Mouse (Mus musculus) left cerebral cortex, postnatal 25 days (tissue): ENCODE measurements around the gene Apoc4. TPM values are rescaled to one million over a fixed set of nuclear protein-coding genes. Genes with fewer than 3 reads are reported as not detected.

Source experiments
- DNase-seq, 2 experiments: peaks; one replicate each; pipeline ENCODE4 v3.0.0; 2022; ENCODE audit warnings: low spot score in 2 of 2, mixed read lengths in 1 of 2
- intact Hi-C: fragments of 180-260 bp; cut with DNase I; formaldehyde crosslinking; loops from one replicate; pipeline ENCODE4 v1.15.1; 2025
- total RNA-seq, 2 experiments: library from RNA; stranded (reverse); gene quantifications; 2 replicates each; pipeline ENCODE4 v1.2.3; 2021

Gene Apoc4
- total RNA-seq, 2 experiments from 2014 or later, result not detected

DNA sequence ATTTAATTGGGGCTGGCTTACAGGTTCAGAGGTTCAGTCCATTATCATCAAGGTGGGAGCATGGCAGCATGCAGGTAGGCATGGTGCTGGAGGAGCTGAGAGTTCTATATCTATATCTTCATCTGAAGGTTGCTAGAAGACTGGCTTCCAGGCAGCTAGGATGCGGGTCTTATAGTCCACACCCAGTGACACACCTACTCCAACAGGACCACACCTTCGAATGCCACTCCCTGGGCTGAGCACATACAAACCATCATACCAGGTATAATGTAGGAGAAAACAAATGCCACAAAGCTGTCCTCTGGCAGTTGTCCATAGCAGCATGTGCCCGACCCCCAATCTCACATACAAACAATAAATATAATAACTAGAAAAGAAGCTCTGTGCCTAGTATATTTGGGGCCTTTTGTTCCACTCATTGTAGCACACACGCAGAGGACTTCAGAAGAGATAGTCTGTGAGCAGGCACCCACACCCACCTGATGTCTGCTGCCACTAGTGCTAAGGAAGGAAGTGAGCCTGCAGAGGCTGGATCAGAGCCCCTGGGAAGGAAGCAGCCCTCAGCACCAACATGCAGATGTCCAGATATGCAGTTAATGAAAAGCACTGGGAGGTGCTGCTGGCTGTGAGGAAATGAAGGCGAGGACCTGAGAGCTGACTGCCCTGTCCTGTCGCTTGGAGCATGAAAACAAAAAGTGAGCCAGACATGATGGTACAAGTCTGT is 30.1 kb downstream of the Apoc4 start:
- DNase-seq, result no peak
- intact Hi-C loops, result no loop called here

DNA sequence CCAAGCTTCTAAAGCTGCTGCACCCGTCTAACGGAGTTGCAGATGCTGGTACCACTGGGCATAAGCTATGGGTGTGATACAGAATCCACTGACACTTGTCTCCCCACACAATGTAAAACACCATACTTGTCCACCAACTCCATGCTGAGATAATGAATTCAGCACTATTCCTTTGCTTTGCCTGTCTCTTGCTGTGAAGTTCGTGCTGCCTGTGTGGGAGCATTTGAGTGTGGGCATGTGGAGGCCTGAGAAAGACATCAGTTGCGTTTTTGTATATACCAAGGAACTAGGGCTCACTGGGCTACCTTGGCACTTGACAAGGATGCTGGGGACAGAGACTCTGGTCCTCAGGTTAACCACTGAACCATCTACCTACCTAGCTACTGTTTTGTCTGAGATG is 40.1 kb downstream of the Apoc4 start:
- intact Hi-C loops, result no loop called here
- peak in 1 of 2 experiments; percentile 84 for DNase-seq

DNA sequence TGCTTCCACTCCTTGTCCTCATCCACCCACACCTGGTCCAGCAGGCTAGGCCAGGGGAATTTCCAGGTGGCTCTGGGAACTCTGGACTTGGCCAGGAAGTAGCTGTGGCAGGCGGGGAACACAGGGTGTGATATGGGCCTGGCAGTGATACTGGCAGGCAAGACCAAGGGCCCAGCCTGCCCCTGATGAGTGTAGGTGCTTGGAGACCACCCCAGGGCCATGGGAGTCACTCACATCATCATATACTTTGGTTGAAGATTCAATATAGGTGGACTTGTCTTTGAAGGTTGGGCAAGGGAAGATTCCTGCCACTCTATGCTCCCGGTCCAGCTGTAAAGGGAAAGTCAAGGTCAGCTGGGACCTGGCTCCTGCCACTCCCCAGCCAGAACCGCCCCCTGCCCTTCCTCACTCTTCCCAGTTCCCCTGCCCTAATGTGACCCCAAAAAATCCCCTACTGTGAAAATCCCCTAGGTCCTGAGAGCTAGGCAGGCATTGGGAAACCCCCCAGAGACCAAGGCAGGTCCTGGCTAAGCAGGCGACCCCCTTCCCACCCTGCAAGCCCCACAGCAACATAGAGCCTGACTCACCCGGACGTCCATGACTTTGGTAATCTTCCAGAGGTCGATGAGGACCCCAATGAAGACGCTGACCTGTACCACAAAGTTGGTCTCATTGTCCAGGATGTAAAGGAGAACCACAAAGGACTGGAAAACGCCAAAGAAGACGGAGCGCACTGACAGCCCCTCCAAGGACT is 46.0 kb downstream of the Apoc4 start:
- DNase-seq, result no peak
- intact Hi-C loops, result no loop called here

DNA sequence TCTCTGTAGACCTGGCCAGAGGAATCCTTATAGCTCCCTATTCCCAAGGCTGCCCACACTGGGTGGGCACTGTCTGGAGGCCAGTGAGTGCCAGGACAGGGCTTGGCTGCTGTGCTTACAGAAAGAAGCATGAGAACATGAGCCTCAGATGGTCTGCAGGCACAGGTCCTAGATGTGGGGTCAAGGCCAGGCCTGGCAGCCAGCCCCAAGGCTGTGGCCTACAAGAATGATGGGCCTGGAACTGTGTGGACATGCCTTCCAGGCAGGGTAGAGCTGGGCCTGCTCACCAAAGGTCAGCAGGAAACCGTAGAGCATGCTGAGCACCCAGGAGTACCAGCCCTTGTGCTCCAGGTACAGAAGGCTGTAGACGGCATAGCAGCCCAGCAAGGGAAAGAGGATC is 46.7 kb downstream of the Apoc4 start:
- intact Hi-C loops, result no loop called here
- no peak for DNase-seq

DNA sequence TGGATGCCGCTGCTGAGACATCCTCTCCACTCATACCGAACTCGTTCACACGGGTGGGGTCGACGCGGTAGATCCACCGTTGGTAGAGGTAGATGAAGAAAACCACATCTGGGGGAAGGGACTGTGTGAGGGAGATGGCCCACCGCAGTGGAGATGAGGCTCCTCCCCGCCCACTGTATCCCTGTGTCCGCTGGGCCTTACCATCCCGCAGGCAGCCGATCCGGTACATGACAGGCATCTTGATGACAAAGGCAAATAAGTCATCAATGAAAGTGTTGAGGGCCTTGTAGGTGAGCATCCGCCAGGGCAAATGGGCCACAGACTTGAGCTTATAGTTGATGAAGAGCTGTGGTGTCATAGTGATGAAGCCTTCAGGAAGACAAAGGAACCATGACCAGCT is 47.4 kb downstream of the Apoc4 start:
- no peak for DNase-seq
- intact Hi-C loops, result no loop called here

DNA sequence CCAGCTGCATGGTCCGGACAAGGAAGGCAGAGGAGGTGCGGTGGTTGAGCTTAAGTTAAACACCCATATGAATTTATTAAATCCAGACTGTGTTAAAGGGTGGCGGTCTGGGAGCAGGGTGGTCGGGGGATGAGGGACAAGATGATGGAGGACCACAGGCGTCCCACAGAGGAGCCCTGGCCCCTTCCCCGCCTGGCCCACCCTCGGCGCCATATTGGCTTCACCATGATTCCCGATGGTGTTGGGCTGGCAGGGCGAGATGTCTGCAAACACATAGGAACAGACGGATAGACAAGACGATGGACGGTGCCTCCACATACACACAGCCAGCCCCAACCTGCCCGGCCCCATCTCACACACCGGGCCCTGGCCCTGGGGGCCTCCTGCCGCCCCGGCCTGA is 48.1 kb downstream of the Apoc4 start:
- intact Hi-C loops, result no loop called here
- no peak for DNase-seq

DNA sequence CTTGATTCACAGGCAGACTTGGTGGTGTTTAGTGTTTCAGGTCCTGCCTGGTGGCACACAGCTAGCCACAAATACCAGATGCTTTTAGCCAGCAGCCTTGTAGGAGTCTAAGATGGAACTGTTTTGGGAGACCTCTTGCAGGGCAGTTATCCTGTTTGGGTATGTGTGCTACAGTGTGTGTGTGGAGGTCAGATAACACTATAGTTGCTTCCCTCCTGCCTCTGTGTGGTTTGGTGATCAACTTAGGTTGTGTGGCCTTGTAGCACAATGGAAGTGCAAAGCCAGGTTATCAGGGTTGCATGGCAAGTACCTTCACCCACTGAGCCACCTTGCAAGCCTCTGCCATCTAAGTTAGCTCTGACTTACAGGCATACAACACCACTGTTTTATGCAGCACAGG is 48.6 kb downstream of the Apoc4 start:
- intact Hi-C loops, result no loop called here
- DNase-seq, result no peak

DNA sequence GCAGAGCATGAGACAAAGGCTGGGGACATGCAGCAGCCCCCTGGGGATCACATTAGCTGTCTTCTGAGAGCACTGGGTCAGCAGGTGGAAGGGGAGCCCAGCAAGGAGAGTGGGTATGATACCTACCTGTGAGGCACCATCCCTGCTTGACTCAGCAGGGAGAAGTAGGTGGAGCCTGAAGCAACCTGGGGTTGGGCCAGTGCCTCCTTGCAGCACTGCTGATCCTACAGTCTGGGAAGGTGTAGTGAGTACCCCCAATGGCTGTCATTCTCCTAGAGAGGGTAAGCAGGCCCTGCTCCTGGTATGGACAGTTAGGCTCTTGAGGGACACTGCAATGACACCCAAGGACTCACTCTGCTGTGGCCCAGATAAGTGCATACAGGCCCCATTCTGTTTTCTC is 49.0 kb downstream of the Apoc4 start:
- DNase-seq, result no peak
- intact Hi-C loops, result no loop called here

DNA sequence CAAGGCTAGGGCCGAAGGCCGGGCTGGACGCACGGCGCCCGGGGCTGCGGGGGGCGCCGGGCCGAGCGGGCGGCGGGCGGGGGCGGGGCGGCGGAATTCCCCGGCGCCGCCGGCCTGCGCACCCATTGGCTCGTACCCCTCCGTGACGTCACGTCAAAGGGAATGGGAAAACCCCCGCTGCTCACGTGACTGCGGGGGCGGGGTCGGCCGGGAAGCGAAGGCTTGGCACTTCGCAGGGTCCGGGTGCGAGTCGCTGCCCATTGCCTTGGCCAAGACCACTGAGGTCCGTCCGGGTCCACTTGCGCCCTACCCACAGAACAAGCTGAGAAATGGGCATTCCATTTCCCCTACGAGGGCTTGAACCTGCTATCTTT is 51.9 kb downstream of the Apoc4 start, which contains the start of gene Relb:
TSS of gene Relb (minus strand) at position 78 of the 374 bp plus-strand sequence.
- DNase-seq, result peak; percentile 91
- intact Hi-C loops, result loop anchor here (1.0 kb wide), 1 partner anchor 35 kb away; no protein-coding TSS in a partner anchor

DNA sequence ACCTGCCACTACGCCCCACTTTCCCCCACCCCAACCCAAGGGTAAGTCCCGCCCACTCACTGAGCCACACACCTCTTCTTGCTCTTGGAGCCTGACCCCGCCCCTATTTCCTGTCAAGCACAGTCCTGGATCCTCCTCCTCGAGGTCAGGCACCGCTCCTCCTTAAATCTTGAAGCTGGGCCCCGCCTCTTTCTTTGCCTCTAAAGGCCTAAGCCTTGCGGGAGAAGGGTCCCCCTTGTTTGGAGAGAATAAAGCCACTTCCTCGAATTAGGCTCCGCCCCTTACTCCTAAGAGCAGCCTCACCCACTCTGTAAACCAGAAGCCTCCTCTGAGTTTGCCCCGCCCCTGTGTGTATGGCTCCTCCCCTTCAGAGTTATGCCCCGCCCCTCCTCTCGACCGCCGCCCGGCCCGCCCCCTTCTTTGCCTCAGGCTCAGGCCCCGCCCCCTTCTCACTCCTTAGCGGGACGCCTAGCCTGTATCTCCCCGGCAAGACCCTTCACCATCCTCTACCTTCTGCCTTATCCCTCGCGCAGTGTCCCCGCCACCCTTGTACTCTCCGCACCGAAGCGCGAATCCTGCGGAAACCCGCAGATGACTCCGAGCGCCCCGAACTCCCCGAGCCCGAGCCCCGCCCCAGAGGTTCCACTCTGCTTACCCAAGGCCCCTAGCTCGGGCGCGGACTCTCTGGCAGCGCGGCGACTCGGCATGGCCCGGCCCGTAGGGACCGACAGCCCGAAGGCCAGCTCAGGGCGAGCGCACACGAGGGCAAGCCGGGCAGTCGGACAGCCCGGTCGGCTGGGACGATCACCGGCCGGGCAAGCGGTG is 52.5 kb downstream of the Apoc4 start:
- intact Hi-C loops, result loop anchor here (1.0 kb wide), 1 partner anchor 36 kb away; no protein-coding TSS in a partner anchor
- peak; percentile 86 to 90 for DNase-seq

DNA sequence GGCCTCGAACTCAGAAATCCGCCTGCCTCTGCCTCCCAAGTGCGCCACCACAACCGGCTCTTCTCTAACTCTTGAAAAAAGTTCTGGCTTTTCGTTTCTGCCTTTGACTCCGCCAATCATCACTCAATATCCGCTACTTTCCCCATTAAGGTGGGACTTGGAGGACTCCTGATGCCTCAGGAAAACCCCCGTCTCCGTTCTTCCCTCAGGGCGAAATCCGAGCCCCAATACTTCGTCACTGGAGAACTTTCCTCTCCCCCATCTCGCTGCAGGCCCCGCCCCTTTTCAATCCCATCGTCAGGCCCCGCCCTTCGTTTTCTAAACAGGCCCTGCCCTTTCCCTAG is 53.1 kb downstream of the Apoc4 start:
- intact Hi-C loops, result no loop called here
- no peak for DNase-seq

Other genes with a start within 250 kb of the Apoc4 start
- gene Mark4, start 222.7 kb downstream of the Apoc4 start, total RNA-seq, result 10 to 100 TPM; 76.2 to 78.6 TPM
- gene Exoc3l2, start 218.1 kb downstream of the Apoc4 start, total RNA-seq, result under 1 TPM; 0.18 to 0.64 TPM
- 1 to 10 TPM; 6.7 to 7.4 TPM for gene Bloc1s3, start 173.1 kb downstream of the Apoc4 start, total RNA-seq
- 10 to 100 TPM; 18.4 to 18.8 TPM for gene Trappc6a, start 173.1 kb downstream of the Apoc4 start, total RNA-seq
- gene Nkpd1, start 163.6 kb downstream of the Apoc4 start, total RNA-seq, result under 1 TPM; 0.64 to 0.87 TPM
- 100 to 1,000 TPM; 122 TPM for gene Ppp1r37, start 118.4 kb downstream of the Apoc4 start, total RNA-seq
- gene Zfp296, start 104.2 kb downstream of the Apoc4 start, total RNA-seq, result 1 to 10 TPM in 1 of 2 experiments, under 1 TPM in 1; 0.27 to 1.1 TPM
- gene Gemin7, start 103.9 kb downstream of the Apoc4 start, total RNA-seq, result 10 to 100 TPM; 43.7 to 47.1 TPM
- 10 to 100 TPM; 70.9 to 81.0 TPM for gene Clasrp, start 77.0 kb downstream of the Apoc4 start, total RNA-seq
- gene Relb, start 52.0 kb downstream of the Apoc4 start, total RNA-seq, result 1 to 10 TPM; 6.6 to 7.5 TPM
- 100 to 1,000 TPM; 144 to 151 TPM for gene Clptm1, start 16.4 kb downstream of the Apoc4 start, total RNA-seq
- not detected for gene Apoc2, start 3.5 kb downstream of the Apoc4 start, total RNA-seq
- not detected for gene Gm44805, start 56 bp downstream of the Apoc4 start, total RNA-seq
- gene Apoc1, start 11.2 kb upstream of the Apoc4 start, total RNA-seq, result 1 to 10 TPM; 2.6 to 4.0 TPM
- 1,000 to 10,000 TPM; 2,052 to 2,099 TPM for gene Apoe, start 17.7 kb upstream of the Apoc4 start, total RNA-seq
- 100 to 1,000 TPM; 112 to 115 TPM for gene Tomm40, start 34.0 kb upstream of the Apoc4 start, total RNA-seq
- 1 to 10 TPM; 7.4 to 9.3 TPM for gene Nectin2, start 69.0 kb upstream of the Apoc4 start, total RNA-seq
- 10 to 100 TPM; 10.4 to 12.5 TPM for gene Bcam, start 89.5 kb upstream of the Apoc4 start, total RNA-seq
- gene Cblc, start 115.3 kb upstream of the Apoc4 start, total RNA-seq, result not detected
- under 1 TPM; 0.46 to 0.53 TPM for gene Bcl3, start 141.3 kb upstream of the Apoc4 start, total RNA-seq
- gene Gm19345, start 170.5 kb upstream of the Apoc4 start, total RNA-seq, result 1 to 10 TPM; 2.3 to 2.5 TPM
- gene Ceacam16, start 179.8 kb upstream of the Apoc4 start, total RNA-seq, result not detected
- gene Ceacam19, start 206.5 kb upstream of the Apoc4 start, total RNA-seq, result not detected
- gene Pvr, start 239.7 kb upstream of the Apoc4 start, total RNA-seq, result 10 to 100 TPM; 10.7 to 13.3 TPM